Mouse (Mus musculus) adrenal gland, postnatal 14 days (tissue): ENCODE results near the gene Sstr4. TPM values are rescaled to one million over a fixed set of nuclear protein-coding genes. Genes with fewer than 3 reads are reported as not detected.
A peak's percentile ranks its signal among the peaks of the same experiment; 100 is the strongest.

Experiments used
- DNase-seq: peaks from one replicate; pipeline ENCODE4 v3.0.0; 2021; ENCODE audit warnings: mixed read lengths
- long read RNA-seq, 2 experiments: library from polyadenylated mRNA; stranded (forward); transcript quantifications; one replicate each; pipeline ENCODE4 v2.0.0; 2021
- total RNA-seq: library from RNA; stranded (reverse); gene quantifications from 2 replicates; pipeline ENCODE4 v1.2.3, GENCODE M21; 2021

Sstr4 gene
- total RNA-seq = 0.68 and 0.70 TPM in 2 replicates
- long read RNA-seq, experiment 1 = 0 reads
- long read RNA-seq, experiment 2 = 0 reads

GRCm38 (mm10) chr2:148395131-148396051 lies at the start of gene Sstr4:
Gene Sstr4 (plus strand): TSS chr2:148395344.
- peak; percentile 53 for DNase-seq

GRCm38 (mm10) chr2:148345373-148345772 lies 49.8 kb upstream of the Sstr4 start:
- DNase-seq = no peak

- DNase-seq = no peak
These were observed 48.2 kb upstream of the Sstr4 start for GRCm38 (mm10) chr2:148346976-148347375.

- DNase-seq = no peak
These were observed 45.4 kb upstream of the Sstr4 start for GRCm38 (mm10) chr2:148349509-148350307.

GRCm38 (mm10) chr2:148350460-148350859 lies 44.7 kb upstream of the Sstr4 start:
- no peak for DNase-seq

- DNase-seq = no peak
These were observed 42.5 kb upstream of the Sstr4 start for GRCm38 (mm10) chr2:148352655-148353054.

- no peak for DNase-seq
These were observed 38.0 kb upstream of the Sstr4 start for GRCm38 (mm10) chr2:148357145-148357544.

GRCm38 (mm10) chr2:148364536-148364935 lies 30.6 kb upstream of the Sstr4 start:
- DNase-seq = no peak

- no peak for DNase-seq
These were observed 29.9 kb upstream of the Sstr4 start for GRCm38 (mm10) chr2:148365227-148365626.

- DNase-seq = peak; percentile 7
These were observed 23.2 kb upstream of the Sstr4 start for GRCm38 (mm10) chr2:148371743-148372630.

- DNase-seq = no peak
These were observed 21.5 kb upstream of the Sstr4 start for GRCm38 (mm10) chr2:148373602-148374071.

GRCm38 (mm10) chr2:148375326-148376150 lies 19.6 kb upstream of the Sstr4 start:
- peak; percentile 66 for DNase-seq

GRCm38 (mm10) chr2:148378817-148379342 lies 16.3 kb upstream of the Sstr4 start:
- no peak for DNase-seq

GRCm38 (mm10) chr2:148379899-148380413 lies 15.2 kb upstream of the Sstr4 start:
- no peak for DNase-seq

- no peak for DNase-seq
These were observed 14.1 kb upstream of the Sstr4 start for GRCm38 (mm10) chr2:148381076-148381475.

GRCm38 (mm10) chr2:148386476-148386875 lies 8.7 kb upstream of the Sstr4 start:
- no peak for DNase-seq

- no peak for DNase-seq
These were observed 8.2 kb upstream of the Sstr4 start for GRCm38 (mm10) chr2:148386927-148387326.

GRCm38 (mm10) chr2:148387652-148388581 lies 7.2 kb upstream of the Sstr4 start:
- no peak for DNase-seq

GRCm38 (mm10) chr2:148393149-148393548 lies 2.0 kb upstream of the Sstr4 start:
- DNase-seq = no peak
